Mouse (Mus musculus): ENCODE measurements around the gene Magi3.
A peak's percentile ranks its signal among the peaks of the same experiment; 100 is the strongest.

Magi3 gene

DNA sequence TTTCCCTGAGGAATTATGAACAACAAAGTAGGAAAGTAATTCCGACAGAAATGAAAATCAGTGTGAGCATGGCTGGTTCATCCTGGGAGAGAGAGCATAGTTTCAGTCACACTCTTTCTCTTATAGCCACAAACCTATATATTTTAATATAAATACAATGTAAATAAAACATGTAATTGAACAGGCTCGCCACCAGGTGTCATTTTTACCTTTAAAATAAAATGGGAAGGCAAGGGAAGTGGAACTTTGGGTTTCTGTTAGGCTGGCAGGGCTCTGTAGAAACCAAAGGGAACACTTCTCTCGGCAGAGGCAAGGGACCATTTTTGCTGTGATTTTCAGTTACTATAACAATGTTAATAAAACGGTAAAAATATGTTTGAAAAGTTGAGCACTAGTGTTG, 200.7 kb downstream of the Magi3 start:
- no peak for DNase-seq

DNA sequence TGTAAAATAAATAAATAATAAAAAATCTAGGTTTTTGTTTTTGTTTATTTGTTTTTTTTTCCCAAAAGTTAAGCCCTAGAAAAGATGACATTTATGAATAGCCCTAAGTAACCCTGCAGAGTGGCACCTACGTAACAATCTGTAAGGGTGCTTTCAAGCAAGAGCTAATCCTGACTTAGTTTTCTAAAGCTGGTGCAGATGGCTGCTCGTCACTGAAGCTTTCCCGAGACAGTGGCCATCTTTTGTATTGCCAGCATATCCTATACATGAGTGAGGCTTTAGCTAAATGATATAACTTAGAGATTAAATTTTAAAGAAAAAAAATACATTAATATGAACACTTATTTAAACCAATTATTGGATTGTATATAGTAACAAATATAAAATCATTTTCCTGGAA, 202.2 kb downstream of the Magi3 start:
- DNase-seq, result no peak

DNA sequence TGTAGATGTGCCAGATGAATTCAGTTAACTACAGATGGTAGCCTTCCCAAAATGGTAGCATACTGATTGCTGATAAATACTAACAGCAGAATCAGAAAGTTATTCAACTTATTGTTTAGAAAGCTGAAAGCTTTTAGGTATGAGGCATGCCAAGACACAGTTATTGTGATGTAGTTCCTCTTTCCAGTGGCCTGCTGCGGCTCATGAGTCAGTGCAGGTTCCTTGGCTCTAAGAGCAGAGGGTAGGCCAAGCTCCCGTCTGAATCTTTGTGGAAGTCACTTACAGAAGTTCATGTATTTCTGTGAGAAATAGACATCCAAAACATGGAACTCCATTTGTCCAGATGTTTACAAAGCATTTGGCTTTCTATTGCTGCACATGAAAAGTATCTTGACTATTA, 208.2 kb downstream of the Magi3 start:
- no peak for DNase-seq

- DNase-seq, result no peak
These were observed 210.1 kb downstream of the Magi3 start for GRCm38 (mm10) chr3:104009924-104010662.

DNA sequence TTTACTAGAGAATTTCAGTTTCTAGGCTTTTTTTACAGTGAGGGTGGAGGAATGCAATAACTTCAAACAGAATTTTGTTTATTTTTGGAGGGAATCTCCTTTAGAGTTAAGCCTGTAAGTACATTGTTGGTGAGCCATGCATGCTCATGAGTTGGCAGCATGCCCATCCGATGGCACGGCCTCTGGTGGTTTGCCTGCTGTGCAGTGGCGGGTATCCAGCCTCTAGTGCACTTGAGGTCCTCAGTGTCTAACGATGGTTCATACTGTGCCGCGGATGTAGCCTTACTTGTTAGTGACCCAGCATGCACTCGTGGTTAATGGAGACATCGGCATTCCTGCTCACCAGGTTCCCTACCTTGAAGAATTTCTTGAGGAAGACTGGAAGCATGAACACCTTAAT, 212.7 kb downstream of the Magi3 start:
- peak; percentile 55 to 65 for DNase-seq

- no peak for DNase-seq
These were observed 213.2 kb downstream of the Magi3 start for GRCm38 (mm10) chr3:104006896-104007466.

GRCm38 (mm10) chr3:103998724-103999123, 221.4 kb downstream of the Magi3 start:
- DNase-seq, result no peak

GRCm38 (mm10) chr3:103991271-103991670, 228.9 kb downstream of the Magi3 start:
- no peak for DNase-seq

GRCm38 (mm10) chr3:103989352-103989751, 230.8 kb downstream of the Magi3 start:
- no peak for DNase-seq

DNA sequence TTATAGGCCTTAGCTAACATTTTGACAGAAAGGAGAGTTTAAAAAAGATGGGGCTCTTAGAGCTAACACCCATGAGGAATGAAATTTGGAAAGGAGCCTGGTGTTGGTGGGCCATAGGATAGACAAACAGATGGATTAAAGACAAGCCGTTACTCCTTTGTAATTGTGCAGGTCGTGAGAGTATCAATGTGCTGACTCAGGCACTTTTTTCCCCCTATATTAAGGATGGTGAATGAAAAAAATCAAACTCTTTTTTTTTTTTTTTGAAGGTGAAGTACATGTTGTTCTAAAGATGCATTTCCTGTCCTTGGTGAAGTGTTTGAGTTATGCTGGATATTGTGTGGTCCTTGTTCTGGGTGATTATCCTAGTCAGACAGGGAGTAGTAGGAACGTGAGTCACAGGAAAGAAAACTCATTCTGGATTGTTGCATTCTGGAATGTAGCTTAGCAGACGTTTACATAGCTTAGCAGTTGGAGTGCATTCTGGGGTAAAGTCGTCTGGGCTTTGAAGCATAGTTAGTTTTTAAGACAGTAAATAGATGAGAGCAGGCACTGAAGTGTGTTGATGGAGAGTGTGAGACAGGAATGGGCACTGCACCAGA, 232.2 kb downstream of the Magi3 start:
- DNase-seq, result no peak

DNA sequence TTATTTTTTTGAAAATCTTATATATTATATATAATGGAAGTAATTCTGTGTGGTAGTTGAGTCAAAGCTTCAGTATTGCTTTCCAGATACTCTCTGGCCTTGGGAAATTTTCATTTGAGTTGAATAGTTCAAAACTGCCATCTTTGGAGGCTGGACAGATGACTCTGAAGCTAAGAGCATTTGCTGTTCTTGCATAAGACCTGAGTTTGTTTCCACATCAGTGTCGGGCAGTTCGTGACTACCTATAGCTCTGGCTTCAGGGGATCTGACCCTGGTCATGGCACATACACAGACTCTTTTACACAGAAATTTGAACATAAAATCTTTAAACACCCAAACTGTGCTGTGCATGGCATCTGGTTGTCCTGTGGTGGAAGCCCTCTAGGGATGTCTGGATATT, 235.0 kb downstream of the Magi3 start:
- no peak for DNase-seq

GRCm38 (mm10) chr3:103984556-103984955, 235.6 kb downstream of the Magi3 start:
- no peak for DNase-seq

- no peak for DNase-seq
These were observed 249.0 kb downstream of the Magi3 start for GRCm38 (mm10) chr3:103971157-103971556.

- DNase-seq, result no peak
These were observed 251.5 kb downstream of the Magi3 start for GRCm38 (mm10) chr3:103968701-103969100.

DNA sequence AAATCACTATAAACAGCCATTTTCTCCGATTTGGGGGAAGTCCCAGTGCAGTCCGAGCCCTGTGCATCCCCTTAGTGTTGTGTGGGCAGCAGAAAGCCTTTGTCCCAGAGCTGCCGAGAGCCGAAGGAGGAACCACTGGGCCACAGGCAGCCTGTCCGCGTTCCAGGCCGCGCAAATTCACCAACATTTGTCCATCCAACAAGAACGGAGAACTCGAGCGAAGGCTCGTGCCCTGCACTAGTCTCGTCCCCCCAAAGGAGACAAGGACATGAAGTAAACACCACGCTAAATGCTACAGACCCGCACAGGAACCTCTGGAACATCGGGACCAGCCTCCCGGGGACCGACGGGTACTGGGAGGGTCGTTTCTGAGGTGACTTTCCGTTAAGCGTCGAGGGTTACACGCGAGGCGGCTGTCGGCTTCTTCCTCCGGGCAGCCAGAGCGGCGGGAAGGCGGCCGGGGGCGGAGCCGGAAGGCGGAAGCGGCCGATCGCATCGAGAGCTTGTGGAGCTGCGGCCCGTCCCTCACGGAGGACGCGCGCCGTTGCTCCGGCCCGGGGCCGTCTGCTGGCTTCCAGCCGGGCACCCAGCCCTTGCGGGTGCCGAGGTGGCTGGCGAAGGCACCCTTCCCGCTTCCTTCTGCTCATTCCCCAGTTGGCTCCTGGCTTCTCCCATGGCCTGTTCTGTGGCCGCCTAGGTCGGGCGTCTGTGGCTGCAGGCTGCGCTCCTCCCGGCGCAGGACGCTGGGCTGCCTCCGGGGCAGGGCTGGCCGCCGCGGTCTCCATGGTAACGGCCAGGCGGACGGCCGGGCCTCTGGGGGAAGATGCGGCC, 252.1 kb downstream of the Magi3 start, which contains the start of gene Phtf1:
TSS of gene Phtf1 (plus strand) at position 250 of the 831 bp plus-strand sequence.
- peak; percentile 83 to 93 for DNase-seq

- DNase-seq, result no peak
These were observed 252.9 kb downstream of the Magi3 start for GRCm38 (mm10) chr3:103967231-103967630.
